Comparison of ENCODE assay signal across 21 mouse cellular contexts in genomic region chr17:88620935-88621334, GRCm38 (mm10). TPM values are rescaled to one million over a fixed set of nuclear protein-coding genes. Genes with fewer than 3 reads are reported as not detected.
A peak's percentile ranks its signal among the peaks of the same experiment; 100 is the strongest.
DNase-seq lines count a peak whose midpoint lies in the region; ATAC-seq and TF ChIP-seq lines count a peak whose summit lies in the region.
"Had no signal": no experiment of that assay in that cellular context is flagged by ENCODE, and none has a peak within 500 bp of the region (broad histone marks: within the 10 kb centered on the region; RNA-seq: fewer than 3 reads in every experiment).

No protein-coding gene starts in this region.

- TF ChIP-seq POLR2A in CH12.LX (IDR thresholded peaks at IDR 0.05; ENCODE audit: low read depth, low read length) = no peak
- no peak for TF ChIP-seq POLR2A in small intestine, adult 2 months (IDR thresholded peaks at IDR 0.05; ENCODE audit: low read depth, low read length)

- 0 out of 2 replicates have a peak, but pooled peaks cover 2% of the 10 kb centered on the region for H3K4me1 ChIP-seq in liver, embryonic 11.5 days (replicated peaks; ENCODE audit: control insufficient read depth, insufficient read depth, low read length)
- H3K4me1 ChIP-seq in liver, embryonic 12.5 days = peaks cover 8% of the 10 kb centered on the region; the same call in 1 of the 2 replicates
- H3K4me1 ChIP-seq in CH12.LX (ENCODE audit: control insufficient read depth in 1 of 2, insufficient read depth in 2 of 2) = peaks cover 7 to 39% of the 10 kb centered on the region in 2 experiments; a peak in 3 of 4 replicates
- peaks cover 17% of the 10 kb centered on the region for H3K4me1 ChIP-seq in embryonic facial prominence, embryonic 13.5 days
- H3K4me1 ChIP-seq in small intestine, adult 2 months (ENCODE audit: control insufficient read depth, insufficient read depth, insufficient read length, low read length) = peaks cover 3% of the 10 kb centered on the region
- H3K4me1 ChIP-seq: neural tube, embryonic 12.5 days had no signal

- no peaks in the 10 kb centered on the region for H3K27me3 ChIP-seq in liver, embryonic 11.5 days (replicated peaks; ENCODE audit: control insufficient read depth, insufficient read depth, low read length)
- no peaks in the 10 kb centered on the region for H3K27me3 ChIP-seq in liver, embryonic 12.5 days (replicated peaks)
- no peaks in the 10 kb centered on the region for H3K27me3 ChIP-seq in CH12.LX (replicated peaks)
- H3K27me3 ChIP-seq in embryonic facial prominence, embryonic 13.5 days = no peaks in the 10 kb centered on the region
- no peaks in the 10 kb centered on the region for H3K27me3 ChIP-seq in small intestine, adult 2 months (ENCODE audit: control insufficient read depth, insufficient read depth, low read length)
- H3K27me3 ChIP-seq: neural tube, embryonic 12.5 days; Patski had no signal

- TF ChIP-seq EP300 in CH12.LX (IDR thresholded peaks at IDR 0.05; ENCODE audit: low read length) = peak; percentile 40; the same call in 1 of the 2 replicates

- no peaks in the 10 kb centered on the region for H3K9me3 ChIP-seq in liver, embryonic 11.5 days (ENCODE audit: control insufficient read depth, low read length)
- no peaks in the 10 kb centered on the region for H3K9me3 ChIP-seq in liver, embryonic 12.5 days (replicated peaks)
- no peaks in the 10 kb centered on the region for H3K9me3 ChIP-seq in CH12.LX (replicated peaks; ENCODE audit: low read length)
- H3K9me3 ChIP-seq in embryonic facial prominence, embryonic 13.5 days = no peaks in the 10 kb centered on the region
- H3K9me3 ChIP-seq: forebrain, embryonic 10.5 days; neural tube, embryonic 12.5 days had no signal

- 74% methylated on average over 4 of the region's 4 CpGs for WGBS in liver, embryonic 11.5 days
- 53% methylated on average over 4 of the region's 4 CpGs for WGBS in liver, embryonic 12.5 days (ENCODE audit: insufficient replicate concordance)
- WGBS in embryonic facial prominence, embryonic 13.5 days = 59% methylated on average over 4 of the region's 4 CpGs
- WGBS in small intestine, adult 2 months = 81% methylated on average over 4 of the region's 4 CpGs

- H3K79me2 ChIP-seq in CH12.LX (replicated peaks; ENCODE audit: control insufficient read depth, extremely low read depth, insufficient read depth, poor library complexity, severe bottlenecking) = no peaks in the 10 kb centered on the region

- H3K27ac ChIP-seq in liver, embryonic 11.5 days (ENCODE audit: low read depth, low read length) = no peak overlapping the region
- no peak overlapping the region for H3K27ac ChIP-seq in liver, embryonic 12.5 days
- H3K27ac ChIP-seq in CH12.LX (ENCODE audit: insufficient read depth, low read depth) = no peak overlapping the region
- H3K27ac ChIP-seq in embryonic facial prominence, embryonic 13.5 days = peak overlapping the region; percentile 39; the same call in 1 of the 2 replicates
- H3K27ac ChIP-seq in small intestine, adult 2 months (ENCODE audit: insufficient read depth, low read depth, low read length) = no peak overlapping the region
- H3K27ac ChIP-seq: forebrain, embryonic 10.5 days; hindbrain, embryonic 14.5 days; liver, embryonic 14.5 days; neural tube, embryonic 12.5 days had no signal

- no peak overlapping the region for H3K9ac ChIP-seq in liver, embryonic 11.5 days (ENCODE audit: low read depth, low read length)
- H3K9ac ChIP-seq in liver, embryonic 12.5 days = no peak overlapping the region
- H3K9ac ChIP-seq in CH12.LX (ENCODE audit: insufficient read depth, low read depth) = no peak overlapping the region
- no peak overlapping the region for H3K9ac ChIP-seq in embryonic facial prominence, embryonic 13.5 days
- H3K9ac ChIP-seq: hindbrain, embryonic 14.5 days; liver, embryonic 14.5 days; neural tube, embryonic 12.5 days had no signal

- dilution Hi-C loops in CH12.LX (cut with MboI; ENCODE audit: extremely low pct_ligation_motif_present, extremely low pct_unique_long_range_greater_than_20kb, low sequenced_read_pairs) = no loop called here

- in situ Hi-C loops in CH12.LX (cut with MboI; ENCODE audit: low pct_ligation_motif_present, low pct_unique_long_range_greater_than_20kb, low sequenced_read_pairs) = no loop called here

- no peak overlapping the region for H3K4me2 ChIP-seq in liver, embryonic 11.5 days
- no peak overlapping the region for H3K4me2 ChIP-seq in liver, embryonic 12.5 days
- no peak overlapping the region for H3K4me2 ChIP-seq in CH12.LX (ENCODE audit: insufficient read depth, low read depth, poor library complexity, severe bottlenecking)
- H3K4me2 ChIP-seq in embryonic facial prominence, embryonic 13.5 days = no peak overlapping the region
- H3K4me2 ChIP-seq: hindbrain, embryonic 14.5 days; neural tube, embryonic 12.5 days had no signal

- peak; percentile 26 for DNase-seq in liver, embryonic 11.5 days (ENCODE audit: low spot score)
- peak; percentile 76 for DNase-seq in CH12.LX (ENCODE audit: extremely low read depth)
- DNase-seq in urinary bladder, postnatal 14 days (ENCODE audit: low spot score) = no peak
- DNase-seq in urinary bladder, postnatal 4 days (ENCODE audit: low spot score in 2 of 2) = no peak
- DNase-seq: adrenal gland, postnatal 36 days; cerebellum, postnatal 10 days; heart, postnatal 10 days; kidney, adult 9 months; lung, postnatal 10 days had no signal

- ATAC-seq in liver, embryonic 11.5 days (replicated peaks; ENCODE audit: low FRiP score) = no peak
- no peak for ATAC-seq in liver, embryonic 12.5 days
- ATAC-seq in embryonic facial prominence, embryonic 13.5 days (ENCODE audit: insufficient number of reproducible peaks, insufficient read depth, low FRiP score, low TSS enrichment, low read depth) = no peak
- ATAC-seq: Patski had no signal

- no peak for TF ChIP-seq CTCF in CH12.LX (conservative IDR thresholded peaks at IDR 0.05 in 1 of 2, IDR thresholded peaks at IDR 0.05 in 1 of 2; ENCODE audit: low read depth in 2 of 2, low read length in 2 of 2)
- TF ChIP-seq CTCF in small intestine, adult 2 months (IDR thresholded peaks at IDR 0.05; ENCODE audit: extremely low read depth, insufficient read length, insufficient replicate concordance, low read depth, low read length) = no peak

- peaks cover 4% of the 10 kb centered on the region; the same call in 1 of the 2 replicates for H3K36me3 ChIP-seq in liver, embryonic 11.5 days (ENCODE audit: control insufficient read depth, insufficient read depth, low read length)
- H3K36me3 ChIP-seq in liver, embryonic 12.5 days = no peaks in the 10 kb centered on the region
- peaks cover 0 to 7% of the 10 kb centered on the region in 2 experiments for H3K36me3 ChIP-seq in CH12.LX (replicated peaks in 1 of 2; ENCODE audit: control insufficient read depth in 1 of 2, insufficient read depth in 1 of 2, low read length in 1 of 2)
- peaks cover 35% of the 10 kb centered on the region for H3K36me3 ChIP-seq in embryonic facial prominence, embryonic 13.5 days
- no peaks in the 10 kb centered on the region; the same call in 1 of the 2 replicates for H3K36me3 ChIP-seq in small intestine, adult 2 months (ENCODE audit: control insufficient read depth, insufficient read depth, low read length)
- H3K36me3 ChIP-seq: neural tube, embryonic 12.5 days had no signal

- H3K4me3 ChIP-seq in liver, embryonic 11.5 days (ENCODE audit: low read depth, low read length) = no peak overlapping the region
- no peak overlapping the region for H3K4me3 ChIP-seq in liver, embryonic 12.5 days
- H3K4me3 ChIP-seq in CH12.LX (replicated peaks in 1 of 3; ENCODE audit: low read depth in 2 of 3, low read length in 2 of 3, poor library complexity in 1 of 3) = no peak overlapping the region
- no peak overlapping the region for H3K4me3 ChIP-seq in embryonic facial prominence, embryonic 13.5 days
- H3K4me3 ChIP-seq in small intestine, adult 2 months (ENCODE audit: low read depth, low read length) = peak overlapping the region; percentile 6; the same call in 1 of the 2 replicates
- H3K4me3 ChIP-seq: forebrain, embryonic 10.5 days; neural tube, embryonic 12.5 days had no signal

- TF ChIP-seq RAD21 in CH12.LX (IDR thresholded peaks at IDR 0.05; ENCODE audit: low read depth, low read length) = no peak

TF ChIP-seq in CH12.LX, 34 proteins besides CTCF, POLR2A, EP300 and RAD21 (continues in another document):
- TF ChIP-seq JUND (conservative IDR thresholded peaks at IDR 0.05; ENCODE audit: low read depth, low read length) = no peak
- no peak for TF ChIP-seq MAX (IDR thresholded peaks at IDR 0.05; ENCODE audit: low read length)
- TF ChIP-seq MXI1 (IDR thresholded peaks at IDR 0.05; ENCODE audit: low read depth, low read length) = no peak
- peak; percentile 19; the same call in 1 of the 2 replicates for TF ChIP-seq CHD2 (IDR thresholded peaks at IDR 0.05; ENCODE audit: low read length)
- TF ChIP-seq SIN3A (IDR thresholded peaks at IDR 0.05; ENCODE audit: low read length) = 0 out of 2 replicates have a peak, but pooled peaks have one; percentile 37
- TF ChIP-seq ZKSCAN1 (IDR thresholded peaks at IDR 0.05; ENCODE audit: borderline replicate concordance, low read depth, low read length) = no peak
- no peak for TF ChIP-seq UBTF (IDR thresholded peaks at IDR 0.05; ENCODE audit: low read depth, low read length)
- TF ChIP-seq MEF2A (IDR thresholded peaks at IDR 0.05; ENCODE audit: borderline replicate concordance, low read depth, low read length) = peak; percentile 31; the same call in 1 of the 2 replicates
- TF ChIP-seq TCF12 (IDR thresholded peaks at IDR 0.05; ENCODE audit: low read depth, low read length) = peak; percentile 45; the same call in 1 of the 2 replicates
- TF ChIP-seq ELF1 (IDR thresholded peaks at IDR 0.05; ENCODE audit: low read depth, low read length) = no peak
- TF ChIP-seq TBP (conservative IDR thresholded peaks at IDR 0.05; ENCODE audit: low read depth, low read length) = no peak

RNA-seq across cellular contexts. Expression of gene Ston1, which starts 23.5 kb away (rescaled TPM):
- polyA plus RNA-seq in liver, embryonic 11.5 days (2014; fragmentation: Nextera tagmentation; extraction: Ambion mirVana) = 2.8 and 2.9 TPM in 2 replicates
- 1.4 TPM in 2 replicates for polyA plus RNA-seq in liver, embryonic 12.5 days (2016; fragmentation: Nextera tagmentation; extraction: Ambion mirVana)
- 0.98 and 1.0 TPM in 2 replicates for total RNA-seq in CH12.LX (2012; rRNA removed)
- total RNA-seq in CH12.LX (2014; rRNA removed) = 0.31 and 1.1 TPM in 2 replicates
- polyA plus RNA-seq in CH12.LX (2012; ENCODE audit: insufficient read length, low read depth) = 3.9 and 6.0 TPM in 2 replicates
- 8.2 and 9.6 TPM in 2 replicates for polyA plus RNA-seq in embryonic facial prominence, embryonic 13.5 days (2015; fragmentation: Nextera tagmentation; extraction: Ambion mirVana)
- 2.3 and 5.4 TPM in 2 replicates for polyA plus RNA-seq in small intestine, adult 2 months (2012; rRNA removed)

RNA-seq across cellular contexts. Expression of gene Gtf2a1l, which starts 47.5 kb away (rescaled TPM):
- 0.14 TPM in 1 of 2 replicates, not detected in the other for polyA plus RNA-seq in liver, embryonic 11.5 days (2014; fragmentation: Nextera tagmentation; extraction: Ambion mirVana)
- not detected in 2 replicates for polyA plus RNA-seq in liver, embryonic 12.5 days (2016; fragmentation: Nextera tagmentation; extraction: Ambion mirVana)
- total RNA-seq in CH12.LX (2012; rRNA removed) = 0.08 TPM in 2 replicates
- not detected in 2 replicates for total RNA-seq in CH12.LX (2014; rRNA removed)
- not detected in 2 replicates for polyA plus RNA-seq in CH12.LX (2012; ENCODE audit: insufficient read length, low read depth)
- 0.39 TPM in 1 of 2 replicates, not detected in the other for polyA plus RNA-seq in embryonic facial prominence, embryonic 13.5 days (2015; fragmentation: Nextera tagmentation; extraction: Ambion mirVana)
- not detected in 2 replicates for polyA plus RNA-seq in small intestine, adult 2 months (2012; rRNA removed)
- total RNA-seq: adrenal gland, postnatal 36 days; gastrocnemius, postnatal 4 days; heart, postnatal 10 days; megakaryocyte-erythroid progenitor cell, adult 5-6 weeks; midbrain, postnatal 0 days had no signal
- polyA plus RNA-seq: forebrain, embryonic 10.5 days; large intestine, adult 2 months; liver, embryonic 14.5 days; Patski had no signal

Comparison
In these comparisons a context has a peak if more than half of its experiments do, and no peak if none do; other contexts are left out.
1. DNase-seq: peak in liver, embryonic 11.5 days (single experiment) and CH12.LX (single experiment); none in urinary bladder, postnatal 14 days (single experiment) and urinary bladder, postnatal 4 days (0 of 2).